Mouse (Mus musculus): ENCODE data around the gene Lmtk3. TPM values are rescaled to one million over a fixed set of nuclear protein-coding genes. Genes with fewer than 3 reads are reported as not detected.

Gene Lmtk3
- total and polyA plus RNA-seq, 2 experiments from 2014 or later, result 12.5 to 144 TPM

- no peak overlapping the region for H3K27ac ChIP-seq (ENCODE audit: low read depth, low read length)
- DNase-seq (no peak), ATAC-seq (peak; percentile 25; the same call in 1 of the 2 replicates)
- H3K4me1 ChIP-seq (ENCODE audit: insufficient read depth), result 0 out of 2 replicates have a peak, but pooled peaks cover 2% of the 10 kb centered on the region
- H3K4me2 ChIP-seq (ENCODE audit: low read depth), result peak overlapping the region; percentile 41
- TF ChIP-seq CTCF (IDR thresholded peaks at IDR 0.05; ENCODE audit: low read depth), result no peak
- no peaks in the 10 kb centered on the region for H3K27me3 ChIP-seq (ENCODE audit: insufficient read depth, low read length)
- H3K36me3 ChIP-seq (ENCODE audit: insufficient read depth), result peaks cover 69% of the 10 kb centered on the region
- 3% methylated on average over 59 of the region's 60 CpGs for WGBS
- peak overlapping the region; percentile 14 for H3K9ac ChIP-seq
- peak overlapping the region; percentile 19 for H3K4me3 ChIP-seq (ENCODE audit: low read depth, low read length)
- no peaks in the 10 kb centered on the region for H3K9me3 ChIP-seq (ENCODE audit: low read length)
Observed at GRCm38 (mm10) chr7:45797661-45798510, 14.3 kb downstream of the Lmtk3 start.

DNA sequence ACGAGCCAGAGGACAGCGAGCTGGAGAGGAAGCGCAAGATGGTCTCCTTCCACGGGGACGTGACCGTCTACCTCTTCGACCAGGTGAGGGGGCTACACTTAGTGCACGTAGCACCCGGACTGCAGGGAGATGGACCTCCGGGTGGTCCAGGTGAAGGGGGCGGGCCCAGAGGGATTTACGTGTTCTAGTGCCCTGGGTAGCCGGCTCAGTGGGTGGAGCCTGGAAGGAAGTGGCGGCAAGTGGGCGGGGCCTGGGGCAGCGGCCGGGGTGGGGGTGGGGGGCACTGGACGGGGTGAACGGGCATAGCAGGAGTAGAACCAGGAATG, 14.9 kb downstream of the Lmtk3 start:
- DNase-seq (no peak), ATAC-seq (no peak)
- H3K9ac ChIP-seq, result peak overlapping the region; percentile 14
- H3K4me3 ChIP-seq (ENCODE audit: low read depth, low read length), result peak overlapping the region; percentile 19
- H3K4me2 ChIP-seq (ENCODE audit: low read depth), result peak overlapping the region; percentile 41
- no peak overlapping the region for H3K27ac ChIP-seq (ENCODE audit: low read depth, low read length)
- no peaks in the 10 kb centered on the region for H3K27me3 ChIP-seq (ENCODE audit: insufficient read depth, low read length)
- WGBS, result 5% methylated on average over 19 of the region's 19 CpGs
- H3K4me1 ChIP-seq (ENCODE audit: insufficient read depth), result 0 out of 2 replicates have a peak, but pooled peaks cover 2% of the 10 kb centered on the region
- TF ChIP-seq CTCF (IDR thresholded peaks at IDR 0.05; ENCODE audit: low read depth), result no peak
- peaks cover 69% of the 10 kb centered on the region for H3K36me3 ChIP-seq (ENCODE audit: insufficient read depth)
- H3K9me3 ChIP-seq (ENCODE audit: low read length), result no peaks in the 10 kb centered on the region

GRCm38 (mm10) chr7:45798931-45799330, 15.4 kb downstream of the Lmtk3 start:
- ATAC-seq (no peak), DNase-seq (no peak)
- no peaks in the 10 kb centered on the region for H3K9me3 ChIP-seq (ENCODE audit: low read length)
- H3K9ac ChIP-seq, result 0 out of 2 replicates have a peak overlapping the region, but pooled peaks have one; percentile 14
- no peak overlapping the region for H3K4me2 ChIP-seq (ENCODE audit: low read depth)
- no peaks in the 10 kb centered on the region for H3K27me3 ChIP-seq (ENCODE audit: insufficient read depth, low read length)
- peaks cover 69% of the 10 kb centered on the region for H3K36me3 ChIP-seq (ENCODE audit: insufficient read depth)
- WGBS, result 60% methylated on average over 7 of the region's 7 CpGs
- 0 out of 2 replicates have a peak, but pooled peaks cover 2% of the 10 kb centered on the region for H3K4me1 ChIP-seq (ENCODE audit: insufficient read depth)
- TF ChIP-seq CTCF (IDR thresholded peaks at IDR 0.05; ENCODE audit: low read depth), result no peak
- H3K4me3 ChIP-seq (ENCODE audit: low read depth, low read length), result no peak overlapping the region
- H3K27ac ChIP-seq (ENCODE audit: low read depth, low read length), result no peak overlapping the region

- Histone ChIP-seq H3K9ac (no peak overlapping the region), H3K27ac (ENCODE audit: low read depth, low read length) (no peak overlapping the region), H3K4me3 (ENCODE audit: low read depth, low read length) (no peak overlapping the region), H3K27me3 (ENCODE audit: insufficient read depth, low read length) (no peaks in the 10 kb centered on the region), H3K4me1 (ENCODE audit: insufficient read depth) (0 out of 2 replicates have a peak, but pooled peaks cover 2% of the 10 kb centered on the region), H3K9me3 (ENCODE audit: low read length) (no peaks in the 10 kb centered on the region), H3K36me3 (ENCODE audit: insufficient read depth) (peaks cover 67% of the 10 kb centered on the region), H3K4me2 (ENCODE audit: low read depth) (no peak overlapping the region)
- 45% methylated on average over 7 of the region's 7 CpGs for WGBS
- no peak for ATAC-seq
- no peak for DNase-seq
- no peak for TF ChIP-seq CTCF (IDR thresholded peaks at IDR 0.05; ENCODE audit: low read depth)
Observed at GRCm38 (mm10) chr7:45800001-45800400, 16.5 kb downstream of the Lmtk3 start.

GRCm38 (mm10) chr7:45800546-45801204, 17.1 kb downstream of the Lmtk3 start:
- H3K36me3 ChIP-seq (ENCODE audit: insufficient read depth), result peaks cover 60% of the 10 kb centered on the region
- no peaks in the 10 kb centered on the region for H3K27me3 ChIP-seq (ENCODE audit: insufficient read depth, low read length)
- H3K4me3 ChIP-seq (ENCODE audit: low read depth, low read length), result no peak overlapping the region
- H3K9ac ChIP-seq, result no peak overlapping the region
- 0 out of 2 replicates have a peak, but pooled peaks cover 2% of the 10 kb centered on the region for H3K4me1 ChIP-seq (ENCODE audit: insufficient read depth)
- no peak for DNase-seq
- H3K9me3 ChIP-seq (ENCODE audit: low read length), result no peaks in the 10 kb centered on the region
- TF ChIP-seq CTCF (IDR thresholded peaks at IDR 0.05; ENCODE audit: low read depth), result no peak
- peak overlapping the region; percentile 57; the same call in 1 of the 2 replicates for H3K27ac ChIP-seq (ENCODE audit: low read depth, low read length)
- WGBS, result 34% methylated on average over 24 of the region's 25 CpGs
- no peak overlapping the region for H3K4me2 ChIP-seq (ENCODE audit: low read depth)
- ATAC-seq, result no peak

- TF ChIP-seq CTCF (IDR thresholded peaks at IDR 0.05; ENCODE audit: low read depth), result peak; percentile 100
- WGBS, result 4% methylated on average over 12 of the region's 12 CpGs
- Histone ChIP-seq H3K27me3 (ENCODE audit: insufficient read depth, low read length) (no peaks in the 10 kb centered on the region), H3K9me3 (ENCODE audit: low read length) (no peaks in the 10 kb centered on the region), H3K4me2 (ENCODE audit: low read depth) (no peak overlapping the region), H3K9ac (no peak overlapping the region), H3K27ac (ENCODE audit: low read depth, low read length) (peak overlapping the region; percentile 57; the same call in 1 of the 2 replicates), H3K4me1 (ENCODE audit: insufficient read depth) (0 out of 2 replicates have a peak, but pooled peaks cover 2% of the 10 kb centered on the region), H3K36me3 (ENCODE audit: insufficient read depth) (peaks cover 60% of the 10 kb centered on the region), H3K4me3 (ENCODE audit: low read depth, low read length) (no peak overlapping the region)
- DNase-seq (peak; percentile 96), ATAC-seq (peak; percentile 82)
Observed at GRCm38 (mm10) chr7:45801348-45801747, 17.8 kb downstream of the Lmtk3 start.

DNA sequence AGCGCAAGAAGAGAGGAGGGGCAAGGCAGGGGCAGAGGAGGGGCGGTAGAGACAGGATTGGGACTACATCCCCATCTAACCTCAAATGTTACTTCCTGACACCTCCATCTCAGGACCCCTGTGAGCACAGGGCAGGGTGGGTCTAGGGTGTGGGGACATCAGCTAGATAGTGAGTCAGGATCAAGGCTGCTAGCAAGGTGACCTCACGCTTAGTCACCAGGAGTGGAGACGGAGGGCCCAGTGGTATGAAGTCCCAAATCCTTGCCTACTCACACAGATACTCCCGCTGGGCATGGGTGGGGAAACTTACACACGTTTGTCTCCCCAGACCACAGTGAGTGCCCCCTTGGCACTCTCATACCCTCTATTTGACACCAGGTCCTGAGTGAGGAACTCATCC, 19.0 kb downstream of the Lmtk3 start:
- no peak overlapping the region for H3K4me3 ChIP-seq (ENCODE audit: low read depth, low read length)
- 93% methylated on average over 6 of the region's 6 CpGs for WGBS
- peaks cover 62% of the 10 kb centered on the region for H3K36me3 ChIP-seq (ENCODE audit: insufficient read depth)

More for the DNA sequence above, 19.0 kb downstream of the Lmtk3 start:
- TF ChIP-seq CTCF (IDR thresholded peaks at IDR 0.05; ENCODE audit: low read depth), result no peak
- H3K9me3 ChIP-seq (ENCODE audit: low read length), result no peaks in the 10 kb centered on the region
- no peak overlapping the region for H3K4me2 ChIP-seq (ENCODE audit: low read depth)
- H3K27ac ChIP-seq (ENCODE audit: low read depth, low read length), result no peak overlapping the region
- H3K4me1 ChIP-seq (ENCODE audit: insufficient read depth), result no peaks in the 10 kb centered on the region
- H3K27me3 ChIP-seq (ENCODE audit: insufficient read depth, low read length), result no peaks in the 10 kb centered on the region
- H3K9ac ChIP-seq, result no peak overlapping the region
- DNase-seq (no peak), ATAC-seq (no peak)

All from forebrain, postnatal 0 days (tissue).